Mouse (Mus musculus): Measurements from ENCODE around the gene Shb. TPM values are rescaled to one million over a fixed set of nuclear protein-coding genes. Genes with fewer than 3 reads are reported as not detected.

The Shb gene
- polyA plus RNA-seq, 1 experiment, result 36.9 TPM

Other genes with a start within 250 kb of the Shb start
- 2.3 and 2.6 TPM in 2 replicates for gene Trmt10b, start 235.3 kb downstream of the Shb start, polyA plus RNA-seq (2012; rRNA removed)
- gene Dcaf10, start 190.4 kb downstream of the Shb start, polyA plus RNA-seq (2012; rRNA removed), result 6.4 and 9.9 TPM in 2 replicates
- gene Exosc3, start 189.7 kb downstream of the Shb start, polyA plus RNA-seq (2012; rRNA removed), result 13.7 and 15.6 TPM in 2 replicates
- 46.4 and 83.2 TPM in 2 replicates for gene Slc25a51, start 123.7 kb downstream of the Shb start, polyA plus RNA-seq (2012; rRNA removed)

Measured in large intestine, adult 2 months (tissue).